Mouse (Mus musculus) liver, adult 2 months (tissue): ENCODE results near the gene Chadl. TPM values are rescaled to one million over a fixed set of nuclear protein-coding genes. Genes with fewer than 3 reads are reported as not detected.

Source experiments
- DNase-seq: peaks from one replicate; pipeline ENCODE4 v3.0.0-alpha.2; 2011; ENCODE audit warnings: low read depth, low spot score; ENCODE audit errors: extremely low read depth
- H3K27ac ChIP-seq: fragments of 200-500 bp; replicated peaks from 2 replicates; pipeline ENCODE4 v1.5.1; 2012; ENCODE audit warnings: low read depth, mild to moderate bottlenecking, control low read depth, inconsistent platforms, low read length; ENCODE audit not compliant: insufficient read depth
- H3K27me3 ChIP-seq: fragments of 200-500 bp; 2 replicates; pipeline ENCODE4 v1.6.1; 2012; ENCODE audit warnings: mild to moderate bottlenecking, moderate library complexity, low read length, inconsistent platforms; ENCODE audit not compliant: control insufficient read depth, insufficient read depth
- H3K36me3 ChIP-seq: fragments of 200-500 bp; 2 replicates; pipeline ENCODE4 v1.6.1; 2012; ENCODE audit warnings: low read length, inconsistent platforms; ENCODE audit not compliant: control insufficient read depth, insufficient read depth
- H3K4me1 ChIP-seq: fragments of 200-500 bp; 2 replicates; pipeline ENCODE4 v1.6.1; 2011; ENCODE audit warnings: low read length; ENCODE audit not compliant: control insufficient read depth, insufficient read depth
- H3K4me3 ChIP-seq: fragments of 200-500 bp; 2 replicates; pipeline ENCODE4 v1.5.1; 2011; ENCODE audit warnings: low read depth, mild to moderate bottlenecking, control low read depth, low read length, moderate library complexity; ENCODE audit not compliant: insufficient read depth
- H3K79me2 ChIP-seq: fragments of 200-500 bp; 2 replicates; pipeline ENCODE4 v1.6.1; 2012; ENCODE audit warnings: inconsistent platforms, mild to moderate bottlenecking, low read length, moderate library complexity; ENCODE audit not compliant: control insufficient read depth, insufficient read depth
- H3K9ac ChIP-seq: fragments of 200-500 bp; 2 replicates; pipeline ENCODE4 v1.6.1; 2012; ENCODE audit warnings: low read depth, mild to moderate bottlenecking, control low read depth, inconsistent platforms, low read length
- CTCF ChIP-seq: fragments of 200-500 bp; IDR thresholded peaks from 2 replicates; pipeline ENCODE4 v1.5.1; 2011; ENCODE audit warnings: low read depth, low read length, control low read depth
- POLR2A ChIP-seq: fragments of 200-500 bp; IDR thresholded peaks from 2 replicates; pipeline ENCODE4 v1.6.1; 2011; ENCODE audit warnings: low read length, control low read depth; ENCODE audit not compliant: insufficient read depth; ENCODE audit errors: extremely low read depth
- WGBS: fragments of 180-500 bp; shearing (Covaris S2); methylation state at CpG from one replicate; pipeline ENCODE4 v1.1.7; 2018; 5-methylcytosine and 5-hydroxymethylcytosine counted together
- polyA plus RNA-seq: library from polyadenylated mRNA; depleted of rRNA; stranded (reverse); fragments of >200 nt; gene quantifications from 2 replicates; pipeline ENCODE4 v1.2.3, GENCODE M21; 2012; rRNA removed
- total RNA-seq: library from RNA; depleted of rRNA; stranded (reverse); fragments of >200 nt; gene quantifications from 2 replicates; pipeline ENCODE4 v1.2.3, GENCODE M21; 2014; rRNA removed

The Chadl gene
- total and polyA plus RNA-seq, 2 experiments = 0.37 to 1.5 TPM

- Histone ChIP-seq H3K27ac (no peak overlapping the region), H3K27me3 (no peaks in the 10 kb centered on the region), H3K4me3 (no peak overlapping the region), H3K36me3 (no peaks in the 10 kb centered on the region), H3K4me1 (peaks cover 3% of the 10 kb centered on the region), H3K9ac (no peak overlapping the region), H3K79me2 (no peaks in the 10 kb centered on the region)
- WGBS = 94% methylated on average over 2 of the region's 2 CpGs
- DNase-seq = no peak
- TF ChIP-seq CTCF (no peak), POLR2A (no peak)
Measured at GRCm38 (mm10) chr15:81661701-81662100, 35.4 kb downstream of the Chadl start.

DNA sequence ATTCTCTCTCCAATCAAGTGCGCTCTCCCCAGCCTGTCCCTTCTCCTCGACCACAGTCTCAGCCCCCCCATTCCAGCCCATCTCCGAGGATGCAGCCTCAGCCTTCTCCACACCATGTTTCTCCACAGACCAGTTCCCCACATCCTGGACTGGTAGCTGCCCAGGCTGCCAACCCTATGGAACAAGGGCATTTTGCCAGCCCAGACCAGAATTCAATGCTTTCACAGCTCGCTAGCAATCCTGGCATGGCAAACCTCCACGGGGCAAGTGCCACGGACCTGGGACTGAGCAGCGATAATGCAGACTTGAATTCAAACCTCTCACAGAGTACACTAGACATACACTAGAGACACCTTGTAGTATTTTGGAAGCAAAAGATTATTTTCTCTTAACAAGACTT is 46.5 kb downstream of the Chadl start:
- Histone ChIP-seq H3K4me1 (no peaks in the 10 kb centered on the region), H3K27me3 (no peaks in the 10 kb centered on the region), H3K9ac (no peak overlapping the region), H3K4me3 (no peak overlapping the region), H3K79me2 (no peaks in the 10 kb centered on the region), H3K36me3 (peaks cover 31% of the 10 kb centered on the region), H3K27ac (no peak overlapping the region)
- DNase-seq = no peak
- WGBS = 81% methylated on average over 7 of the region's 7 CpGs
- TF ChIP-seq POLR2A = no peak
- TF ChIP-seq CTCF = no peak

- peaks cover 39% of the 10 kb centered on the region for H3K36me3 ChIP-seq
- no peak for DNase-seq
Measured at GRCm38 (mm10) chr15:81649516-81650455, 47.3 kb downstream of the Chadl start.

More at GRCm38 (mm10) chr15:81649516-81650455, 47.3 kb downstream of the Chadl start:
- Histone ChIP-seq H3K9ac (no peak overlapping the region), H3K4me1 (no peaks in the 10 kb centered on the region), H3K27me3 (no peaks in the 10 kb centered on the region), H3K79me2 (no peaks in the 10 kb centered on the region), H3K27ac (no peak overlapping the region), H3K4me3 (no peak overlapping the region)
- TF ChIP-seq CTCF = no peak
- TF ChIP-seq POLR2A = no peak
- 93% methylated on average over 8 of the region's 8 CpGs for WGBS

Other genes with a start within 250 kb of the Chadl start
- gene Rbx1, start 231.0 kb downstream of the Chadl start, total RNA-seq = 45.5 and 59.3 TPM in 2 replicates
- gene Rbx1, start 231.0 kb downstream of the Chadl start, polyA plus RNA-seq = 52.3 and 55.4 TPM in 2 replicates
- gene Ep300, start 111.9 kb downstream of the Chadl start, total RNA-seq = 17.9 and 27.7 TPM in 2 replicates
- gene Ep300, start 111.9 kb downstream of the Chadl start, polyA plus RNA-seq = 6.5 and 8.5 TPM in 2 replicates
- gene L3mbtl2, start 33.4 kb downstream of the Chadl start, total RNA-seq = 4.7 and 7.2 TPM in 2 replicates
- 9.7 and 10.8 TPM in 2 replicates for gene L3mbtl2, start 33.4 kb downstream of the Chadl start, polyA plus RNA-seq
- 7.4 TPM in 2 replicates for gene Zc3h7b, start 47.8 kb upstream of the Chadl start, total RNA-seq
- gene Zc3h7b, start 47.8 kb upstream of the Chadl start, polyA plus RNA-seq = 11.9 and 13.1 TPM in 2 replicates
- gene Rangap1, start 48.2 kb upstream of the Chadl start, total RNA-seq = 32.8 and 33.1 TPM in 2 replicates
- gene Rangap1, start 48.2 kb upstream of the Chadl start, polyA plus RNA-seq = 21.6 and 24.8 TPM in 2 replicates
- gene Tef, start 105.1 kb upstream of the Chadl start, total RNA-seq = 156 and 163 TPM in 2 replicates
- 34.6 and 35.0 TPM in 2 replicates for gene Tef, start 105.1 kb upstream of the Chadl start, polyA plus RNA-seq
- gene Tob2, start 161.5 kb upstream of the Chadl start, total RNA-seq = 15.8 and 25.6 TPM in 2 replicates
- gene Tob2, start 161.5 kb upstream of the Chadl start, polyA plus RNA-seq = 20.9 and 21.6 TPM in 2 replicates
- gene Phf5a, start 174.6 kb upstream of the Chadl start, total RNA-seq = 12.3 and 15.6 TPM in 2 replicates
- gene Phf5a, start 174.6 kb upstream of the Chadl start, polyA plus RNA-seq = 27.5 and 28.7 TPM in 2 replicates
- gene Aco2, start 175.0 kb upstream of the Chadl start, total RNA-seq = 170 and 187 TPM in 2 replicates
- 127 TPM in 2 replicates for gene Aco2, start 175.0 kb upstream of the Chadl start, polyA plus RNA-seq
- gene Polr3h, start 229.0 kb upstream of the Chadl start, total RNA-seq = 6.4 and 7.3 TPM in 2 replicates
- gene Polr3h, start 229.0 kb upstream of the Chadl start, polyA plus RNA-seq = 6.8 and 8.3 TPM in 2 replicates
- gene Csdc2, start 239.5 kb upstream of the Chadl start, total RNA-seq = 0.09 and 0.13 TPM in 2 replicates
- gene Csdc2, start 239.5 kb upstream of the Chadl start, polyA plus RNA-seq = 0.35 and 0.80 TPM in 2 replicates